Mouse (Mus musculus) bone marrow macrophage, adult 2 months (primary cell): ENCODE measurements around the gene Scaf4. TPM values are rescaled to one million over a fixed set of nuclear protein-coding genes. Genes with fewer than 3 reads are reported as not detected.

ENCODE experiments used
- H3K27ac ChIP-seq: 2 replicates; pipeline ENCODE4 v1.5.1; 2012; ENCODE audit warnings: low read depth, low read length; ENCODE audit not compliant: insufficient read depth
- H3K4me1 ChIP-seq: 2 replicates; pipeline ENCODE4 v1.6.1; 2012; ENCODE audit warnings: low read length; ENCODE audit not compliant: control insufficient read depth, insufficient read depth
- H3K4me3 ChIP-seq: 2 replicates; pipeline ENCODE4 v1.5.1; 2012; ENCODE audit warnings: mild to moderate bottlenecking, low read length, moderate library complexity; ENCODE audit not compliant: insufficient read depth
- CTCF ChIP-seq: IDR thresholded peaks from 2 replicates; pipeline ENCODE4 v1.5.1; 2012; ENCODE audit warnings: low read depth, mild to moderate bottlenecking, low read length, moderate library complexity
- POLR2A ChIP-seq: IDR thresholded peaks from 2 replicates; pipeline ENCODE4 v1.6.1; 2012; ENCODE audit warnings: mild to moderate bottlenecking, low read depth, low read length, borderline replicate concordance
- polyA plus RNA-seq: library from polyadenylated mRNA; stranded (reverse); fragments of >200 nt; gene quantifications from 2 replicates; pipeline ENCODE4 v1.2.4, GENCODE M21; 2012; ENCODE audit not compliant: missing spikeins, insufficient read depth, insufficient read length

Gene Scaf4
- polyA plus RNA-seq, 1 experiment, result 39.2 TPM

- H3K4me1 ChIP-seq, result no peaks in the 10 kb centered on the region
- no peak overlapping the region for H3K4me3 ChIP-seq
- TF ChIP-seq CTCF, result no peak
- TF ChIP-seq POLR2A, result no peak
- H3K27ac ChIP-seq, result no peak overlapping the region
Observed at GRCm38 (mm10) chr16:90291675-90292074, 7.4 kb upstream of the Scaf4 start.

DNA sequence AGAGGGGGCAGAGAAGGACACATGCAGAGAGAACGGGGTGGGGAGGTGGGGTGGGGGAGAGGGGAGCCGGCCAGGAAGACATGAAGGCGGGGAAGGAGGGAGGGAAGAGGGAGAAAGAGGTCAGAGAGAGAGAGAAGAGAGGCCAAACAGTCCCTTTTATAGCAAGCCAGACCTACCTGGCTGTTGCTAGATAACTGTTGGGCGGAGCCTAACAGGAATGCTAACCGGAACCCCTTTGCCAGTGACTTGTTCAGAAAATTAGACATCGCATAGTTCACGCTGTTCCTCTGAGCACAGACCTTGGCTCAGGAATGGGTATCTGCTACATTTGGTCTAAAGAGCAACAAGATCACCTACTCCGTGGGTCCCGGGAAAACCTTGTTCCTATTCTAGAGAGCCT lies 6.7 kb upstream of the Scaf4 start:
- TF ChIP-seq CTCF (no peak), POLR2A (no peak)
- Histone ChIP-seq H3K4me1 (no peaks in the 10 kb centered on the region), H3K4me3 (no peak overlapping the region), H3K27ac (no peak overlapping the region)

DNA sequence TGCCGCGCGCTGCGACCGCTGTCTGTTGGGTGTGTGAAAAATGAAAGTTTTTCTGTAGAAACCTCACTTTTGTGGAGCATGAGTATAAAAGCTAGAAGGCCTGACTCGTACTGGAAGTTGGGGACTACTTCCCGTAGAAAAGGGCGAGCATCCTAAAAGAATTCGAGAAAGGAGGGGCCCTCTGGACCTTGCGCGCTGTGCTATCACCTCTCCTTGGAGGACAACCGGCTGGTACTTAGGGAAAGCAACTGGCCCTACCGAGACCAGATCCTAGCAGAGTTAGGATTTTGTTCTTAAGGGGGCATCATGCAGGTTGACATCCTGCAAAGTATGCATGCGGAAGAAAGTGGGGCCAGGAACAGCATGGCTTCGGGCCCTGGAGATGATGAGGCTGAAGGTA lies 613 bp upstream of the Scaf4 start:
- H3K27ac ChIP-seq, result peak overlapping the region; percentile 63

GRCm38 (mm10) chr16:90283266-90283904 lies 918 bp downstream of the Scaf4 start:
- peaks cover 32% of the 10 kb centered on the region for H3K4me1 ChIP-seq
- peak overlapping the region; percentile 78 for H3K27ac ChIP-seq
- TF ChIP-seq POLR2A, result no peak
- TF ChIP-seq CTCF, result no peak
- H3K4me3 ChIP-seq, result peak overlapping the region; percentile 92

More for the DNA sequence above, 613 bp upstream of the Scaf4 start:
- Histone ChIP-seq H3K4me3 (peak overlapping the region; percentile 92), H3K4me1 (peaks cover 26% of the 10 kb centered on the region)
- TF ChIP-seq POLR2A (no peak), CTCF (no peak)

- Histone ChIP-seq H3K4me1 (peaks cover 32% of the 10 kb centered on the region), H3K4me3 (peak overlapping the region; percentile 92), H3K27ac (peak overlapping the region; percentile 78)
- TF ChIP-seq CTCF (no peak), POLR2A (no peak)
Observed at GRCm38 (mm10) chr16:90282620-90283265, 1.6 kb downstream of the Scaf4 start.

DNA sequence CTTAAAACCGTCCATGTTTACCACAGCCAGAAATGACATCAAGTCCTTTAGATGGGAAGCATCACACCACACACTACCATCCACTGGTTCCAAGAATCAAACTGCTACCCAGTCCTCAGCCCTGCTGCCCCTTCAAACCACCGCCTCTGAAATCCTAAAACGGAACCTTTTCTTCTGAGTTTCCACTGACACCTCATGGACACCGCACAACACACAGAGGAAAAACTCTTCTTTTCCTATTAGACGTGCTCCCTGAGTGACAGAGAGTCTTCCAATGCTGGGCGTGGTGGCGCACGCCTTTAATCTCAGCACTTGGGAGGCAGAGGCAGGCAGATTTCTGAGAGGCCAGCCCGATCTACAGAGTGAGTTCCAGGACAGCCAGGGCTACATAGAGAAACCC lies 2.9 kb downstream of the Scaf4 start:
- H3K4me3 ChIP-seq, result peak overlapping the region; percentile 18
- TF ChIP-seq POLR2A (no peak), CTCF (no peak)
- peaks cover 32% of the 10 kb centered on the region for H3K4me1 ChIP-seq
- H3K27ac ChIP-seq, result no peak overlapping the region

DNA sequence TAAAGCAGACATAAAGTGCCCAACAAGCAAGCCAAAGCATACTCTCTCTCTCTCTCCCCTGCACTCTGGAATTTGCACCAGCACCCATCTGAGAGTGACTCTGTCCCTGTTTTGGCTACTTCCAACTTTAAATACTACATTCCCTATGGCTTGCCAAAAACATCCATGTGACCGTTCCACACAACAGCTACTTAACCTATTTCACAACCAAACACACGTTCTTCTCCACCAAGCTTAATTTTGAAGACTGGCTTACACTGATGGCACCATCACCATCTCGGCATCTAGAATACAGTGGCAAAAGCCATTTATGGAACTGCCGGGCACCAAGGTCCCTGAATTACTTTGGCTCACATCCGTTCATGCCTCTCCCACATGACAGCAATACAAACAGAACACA lies 3.3 kb downstream of the Scaf4 start:
- H3K4me3 ChIP-seq, result no peak overlapping the region
- no peak for TF ChIP-seq CTCF
- no peak for TF ChIP-seq POLR2A
- H3K27ac ChIP-seq, result no peak overlapping the region
- peaks cover 32% of the 10 kb centered on the region for H3K4me1 ChIP-seq

DNA sequence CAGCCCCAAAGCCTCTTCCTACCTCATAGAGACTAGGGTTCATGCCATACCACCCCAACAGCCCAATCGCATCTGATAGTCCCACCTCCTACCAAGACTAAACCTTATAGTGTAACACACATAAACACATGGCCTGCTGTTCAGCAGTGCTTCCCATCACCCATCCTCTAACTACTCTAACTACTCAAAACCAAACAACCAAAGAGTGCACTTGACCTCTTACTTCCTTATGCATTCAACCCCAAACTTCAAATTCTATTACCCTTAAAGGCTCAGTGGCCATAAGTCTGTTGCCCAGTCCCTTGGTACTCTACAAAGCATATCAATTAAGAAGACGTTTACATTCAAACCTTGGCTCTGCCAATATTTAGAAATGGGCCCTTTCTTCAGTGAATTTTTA lies 3.8 kb downstream of the Scaf4 start:
- no peak for TF ChIP-seq CTCF
- no peak for TF ChIP-seq POLR2A
- peaks cover 34% of the 10 kb centered on the region for H3K4me1 ChIP-seq
- no peak overlapping the region for H3K27ac ChIP-seq
- no peak overlapping the region for H3K4me3 ChIP-seq

DNA sequence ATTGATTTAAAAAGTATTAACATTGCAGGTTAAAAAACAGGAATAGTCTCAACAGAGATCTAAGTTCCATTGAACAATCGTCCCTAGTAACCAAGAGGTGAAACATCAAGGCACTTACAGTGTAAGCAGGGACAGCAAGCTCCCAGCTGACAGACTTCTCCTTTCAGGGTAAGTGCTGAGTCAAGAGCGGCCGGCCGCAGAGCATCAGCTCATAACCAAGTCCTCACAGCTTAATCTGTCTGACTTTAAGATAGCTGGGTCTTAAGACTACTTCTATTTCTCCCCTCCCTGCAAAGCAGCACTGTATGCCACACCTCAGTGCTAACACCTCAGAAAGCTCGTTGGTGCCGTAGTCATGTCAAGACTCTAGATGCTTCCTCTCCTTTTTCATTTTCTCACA lies 5.2 kb downstream of the Scaf4 start:
- H3K4me3 ChIP-seq, result no peak overlapping the region
- H3K27ac ChIP-seq, result 0 out of 2 replicates have a peak overlapping the region, but pooled peaks have one; percentile 11
- peaks cover 36% of the 10 kb centered on the region for H3K4me1 ChIP-seq
- no peak for TF ChIP-seq POLR2A
- TF ChIP-seq CTCF, result no peak

GRCm38 (mm10) chr16:90275521-90275920 lies 8.8 kb downstream of the Scaf4 start:
- peaks cover 22% of the 10 kb centered on the region for H3K4me1 ChIP-seq
- no peak overlapping the region for H3K27ac ChIP-seq
- TF ChIP-seq CTCF (no peak), POLR2A (no peak)
- H3K4me3 ChIP-seq, result no peak overlapping the region
